Mouse (Mus musculus): ENCODE results near the gene Btg1.

The Btg1 gene

GRCm38 (mm10) chr10:96616709-96617116 lies at the start of gene Btg1:
TSS of gene Btg1 (plus strand) at chr10:96617006.
- DNase-seq (ENCODE audit: low read depth) = peak; percentile 100

GRCm38 (mm10) chr10:96569469-96569868 lies 47.3 kb upstream of the Btg1 start:
- DNase-seq (ENCODE audit: low read depth) = peak; percentile 46

GRCm38 (mm10) chr10:96571176-96571575 lies 45.6 kb upstream of the Btg1 start:
- DNase-seq (ENCODE audit: low read depth) = no peak

GRCm38 (mm10) chr10:96574786-96575185 lies 42.0 kb upstream of the Btg1 start:
- DNase-seq (ENCODE audit: low read depth) = no peak

- peak; percentile 42 for DNase-seq (ENCODE audit: low read depth)
These were observed 41.5 kb upstream of the Btg1 start for GRCm38 (mm10) chr10:96575338-96575737.

- DNase-seq (ENCODE audit: low read depth) = no peak
These were observed 37.9 kb upstream of the Btg1 start for GRCm38 (mm10) chr10:96578924-96579323.

- DNase-seq (ENCODE audit: low read depth) = peak; percentile 54
These were observed 37.4 kb upstream of the Btg1 start for GRCm38 (mm10) chr10:96579436-96579835.

GRCm38 (mm10) chr10:96580246-96580645 lies 36.6 kb upstream of the Btg1 start:
- DNase-seq (ENCODE audit: low read depth) = no peak

GRCm38 (mm10) chr10:96581232-96581631 lies 35.6 kb upstream of the Btg1 start:
- DNase-seq (ENCODE audit: low read depth) = peak; percentile 40

- peak; percentile 51 for DNase-seq (ENCODE audit: low read depth)
These were observed 30.5 kb upstream of the Btg1 start for GRCm38 (mm10) chr10:96586191-96586880.

- peak; percentile 83 for DNase-seq (ENCODE audit: low read depth)
These were observed 30.0 kb upstream of the Btg1 start for GRCm38 (mm10) chr10:96586881-96587217.

GRCm38 (mm10) chr10:96588233-96588632 lies 28.6 kb upstream of the Btg1 start:
- DNase-seq (ENCODE audit: low read depth) = peak; percentile 83

GRCm38 (mm10) chr10:96589781-96590180 lies 27.0 kb upstream of the Btg1 start:
- peak; percentile 80 for DNase-seq (ENCODE audit: low read depth)

GRCm38 (mm10) chr10:96592089-96592488 lies 24.7 kb upstream of the Btg1 start:
- no peak for DNase-seq (ENCODE audit: low read depth)

GRCm38 (mm10) chr10:96595435-96596132 lies 21.2 kb upstream of the Btg1 start:
- no peak for DNase-seq (ENCODE audit: low read depth)

GRCm38 (mm10) chr10:96596411-96596810 lies 20.4 kb upstream of the Btg1 start:
- no peak for DNase-seq (ENCODE audit: low read depth)

GRCm38 (mm10) chr10:96599641-96600040 lies 17.2 kb upstream of the Btg1 start:
- DNase-seq (ENCODE audit: low read depth) = peak; percentile 84

GRCm38 (mm10) chr10:96601670-96602069 lies 15.1 kb upstream of the Btg1 start:
- no peak for DNase-seq (ENCODE audit: low read depth)

GRCm38 (mm10) chr10:96602339-96602738 lies 14.5 kb upstream of the Btg1 start:
- no peak for DNase-seq (ENCODE audit: low read depth)

GRCm38 (mm10) chr10:96605168-96605567 lies 11.6 kb upstream of the Btg1 start:
- DNase-seq (ENCODE audit: low read depth) = peak; percentile 55

GRCm38 (mm10) chr10:96605856-96606255 lies 10.9 kb upstream of the Btg1 start:
- peak; percentile 50 for DNase-seq (ENCODE audit: low read depth)

- no peak for DNase-seq (ENCODE audit: low read depth)
These were observed 9.1 kb upstream of the Btg1 start for GRCm38 (mm10) chr10:96607617-96608185.

Data from induced T-regulatory cell, adult 2 months (primary cell).